Mouse (Mus musculus): Measurements from ENCODE around the gene Kank1. TPM values are rescaled to one million over a fixed set of nuclear protein-coding genes. Genes with fewer than 3 reads are reported as not detected.
A peak's percentile ranks its signal among the peaks of the same experiment; 100 is the strongest.

The Kank1 gene
- polyA plus RNA-seq, 1 experiment from 2014 or later: 37.7 TPM

GRCm38 (mm10) chr19:25342026-25342425 lies 105.3 kb downstream of the Kank1 start:
- 82% methylated on average over 5 of the region's 5 CpGs for WGBS
- peak; percentile 31; the same call in 1 of the 2 replicates for ATAC-seq (ENCODE audit: insufficient read depth, low FRiP score)

GRCm38 (mm10) chr19:25343657-25344322 lies 107.0 kb downstream of the Kank1 start:
- peak; percentile 59; the same call in 1 of the 2 replicates for ATAC-seq (ENCODE audit: insufficient read depth, low FRiP score)
- Histone ChIP-seq H3K9ac (ENCODE audit: low read length) (peak overlapping the region; percentile 50; the same call in 1 of the 2 replicates), H3K27ac (ENCODE audit: low read length) (peak overlapping the region; percentile 52), H3K27me3 (ENCODE audit: control insufficient read depth, insufficient read depth, low read length) (no peaks in the 10 kb centered on the region), H3K36me3 (ENCODE audit: control insufficient read depth, insufficient read depth, low read length) (no peaks in the 10 kb centered on the region), H3K4me1 (ENCODE audit: control insufficient read depth, insufficient read depth, low read length) (peaks cover 21% of the 10 kb centered on the region), H3K4me2 (ENCODE audit: low read depth, low read length) (peak overlapping the region; percentile 40; the same call in 1 of the 2 replicates), H3K4me3 (replicated peaks; ENCODE audit: low read length) (0 out of 2 replicates have a peak overlapping the region, but pooled peaks have one; percentile 4), H3K9me3 (replicated peaks; ENCODE audit: control insufficient read depth, low read length) (no peaks in the 10 kb centered on the region)
- 42% methylated on average over 16 of the region's 16 CpGs for whole genome bisulfite sequencing

More at GRCm38 (mm10) chr19:25342026-25342425, 105.3 kb downstream of the Kank1 start:
- peak overlapping the region; percentile 45; the same call in 1 of the 2 replicates for H3K27ac ChIP-seq (ENCODE audit: low read length)
- no peaks in the 10 kb centered on the region for H3K36me3 ChIP-seq (ENCODE audit: control insufficient read depth, insufficient read depth, low read length)
- no peaks in the 10 kb centered on the region for H3K9me3 ChIP-seq (replicated peaks; ENCODE audit: control insufficient read depth, low read length)
- H3K4me3 ChIP-seq (replicated peaks; ENCODE audit: low read length): no peak overlapping the region
- H3K27me3 ChIP-seq (ENCODE audit: control insufficient read depth, insufficient read depth, low read length): no peaks in the 10 kb centered on the region
- H3K4me2 ChIP-seq (ENCODE audit: low read depth, low read length): no peak overlapping the region
- no peak overlapping the region for H3K9ac ChIP-seq (ENCODE audit: low read length)
- H3K4me1 ChIP-seq (ENCODE audit: control insufficient read depth, insufficient read depth, low read length): peaks cover 16% of the 10 kb centered on the region

GRCm38 (mm10) chr19:25344371-25344770 lies 107.6 kb downstream of the Kank1 start:
- no peaks in the 10 kb centered on the region for H3K36me3 ChIP-seq (ENCODE audit: control insufficient read depth, insufficient read depth, low read length)
- no peaks in the 10 kb centered on the region for H3K27me3 ChIP-seq (ENCODE audit: control insufficient read depth, insufficient read depth, low read length)
- WGBS: 32% methylated on average over 6 of the region's 6 CpGs
- no peak overlapping the region for H3K9ac ChIP-seq (ENCODE audit: low read length)
- peaks cover 21% of the 10 kb centered on the region for H3K4me1 ChIP-seq (ENCODE audit: control insufficient read depth, insufficient read depth, low read length)
- H3K27ac ChIP-seq (ENCODE audit: low read length): peak overlapping the region; percentile 52; the same call in 1 of the 2 replicates
- ATAC-seq (ENCODE audit: insufficient read depth, low FRiP score): no peak
- no peaks in the 10 kb centered on the region for H3K9me3 ChIP-seq (replicated peaks; ENCODE audit: control insufficient read depth, low read length)
- H3K4me3 ChIP-seq (replicated peaks; ENCODE audit: low read length): no peak overlapping the region
- peak overlapping the region; percentile 40; the same call in 1 of the 2 replicates for H3K4me2 ChIP-seq (ENCODE audit: low read depth, low read length)

- H3K4me3 ChIP-seq (replicated peaks; ENCODE audit: low read length): no peak overlapping the region
- H3K4me2 ChIP-seq (ENCODE audit: low read depth, low read length): no peak overlapping the region
- H3K27ac ChIP-seq (ENCODE audit: low read length): no peak overlapping the region
- ATAC-seq (ENCODE audit: insufficient read depth, low FRiP score): no peak
- 86% methylated on average over 5 of the region's 5 CpGs for WGBS
- no peaks in the 10 kb centered on the region for H3K9me3 ChIP-seq (replicated peaks; ENCODE audit: control insufficient read depth, low read length)
- no peak overlapping the region for H3K9ac ChIP-seq (ENCODE audit: low read length)
- H3K4me1 ChIP-seq (ENCODE audit: control insufficient read depth, insufficient read depth, low read length): peaks cover 26% of the 10 kb centered on the region
- no peaks in the 10 kb centered on the region for H3K36me3 ChIP-seq (ENCODE audit: control insufficient read depth, insufficient read depth, low read length)
- no peaks in the 10 kb centered on the region for H3K27me3 ChIP-seq (ENCODE audit: control insufficient read depth, insufficient read depth, low read length)
Observed at GRCm38 (mm10) chr19:25345972-25346371, 109.2 kb downstream of the Kank1 start.

- peak; percentile 38; the same call in 1 of the 2 replicates for ATAC-seq (ENCODE audit: insufficient read depth, low FRiP score)
- no peak overlapping the region for H3K9ac ChIP-seq (ENCODE audit: low read length)
- H3K4me3 ChIP-seq (replicated peaks; ENCODE audit: low read length): no peak overlapping the region
- H3K4me1 ChIP-seq (ENCODE audit: control insufficient read depth, insufficient read depth, low read length): peaks cover 23% of the 10 kb centered on the region
- H3K4me2 ChIP-seq (ENCODE audit: low read depth, low read length): no peak overlapping the region
- 40% methylated on average over 5 of the region's 5 CpGs for WGBS
- peak overlapping the region; percentile 72 for H3K27ac ChIP-seq (ENCODE audit: low read length)
- no peaks in the 10 kb centered on the region for H3K9me3 ChIP-seq (replicated peaks; ENCODE audit: control insufficient read depth, low read length)
- H3K27me3 ChIP-seq (ENCODE audit: control insufficient read depth, insufficient read depth, low read length): no peaks in the 10 kb centered on the region
- H3K36me3 ChIP-seq (ENCODE audit: control insufficient read depth, insufficient read depth, low read length): no peaks in the 10 kb centered on the region
Observed at GRCm38 (mm10) chr19:25347515-25347914, 110.7 kb downstream of the Kank1 start.

- 33% methylated on average over 15 of the region's 15 CpGs for WGBS
Observed at GRCm38 (mm10) chr19:25351257-25351955, 114.6 kb downstream of the Kank1 start.

GRCm38 (mm10) chr19:25357094-25357493 lies 120.3 kb downstream of the Kank1 start:
- 28% methylated on average over 11 of the region's 11 CpGs for WGBS
- Histone ChIP-seq H3K27ac (ENCODE audit: low read length) (peak overlapping the region; percentile 43), H3K4me3 (replicated peaks; ENCODE audit: low read length) (no peak overlapping the region)

More at GRCm38 (mm10) chr19:25351257-25351955, 114.6 kb downstream of the Kank1 start:
- H3K27me3 ChIP-seq (ENCODE audit: control insufficient read depth, insufficient read depth, low read length): no peaks in the 10 kb centered on the region
- H3K4me2 ChIP-seq (ENCODE audit: low read depth, low read length): no peak overlapping the region
- H3K4me3 ChIP-seq (replicated peaks; ENCODE audit: low read length): no peak overlapping the region
- ATAC-seq (ENCODE audit: insufficient read depth, low FRiP score): no peak
- peaks cover 9% of the 10 kb centered on the region for H3K4me1 ChIP-seq (ENCODE audit: control insufficient read depth, insufficient read depth, low read length)
- no peak overlapping the region for H3K9ac ChIP-seq (ENCODE audit: low read length)
- no peak overlapping the region for H3K27ac ChIP-seq (ENCODE audit: low read length)
- no peaks in the 10 kb centered on the region for H3K36me3 ChIP-seq (ENCODE audit: control insufficient read depth, insufficient read depth, low read length)
- H3K9me3 ChIP-seq (replicated peaks; ENCODE audit: control insufficient read depth, low read length): no peaks in the 10 kb centered on the region

GRCm38 (mm10) chr19:25358486-25359120 lies 121.8 kb downstream of the Kank1 start:
- WGBS: 68% methylated on average over 8 of the region's 8 CpGs

More at GRCm38 (mm10) chr19:25357094-25357493, 120.3 kb downstream of the Kank1 start:
- no peak overlapping the region for H3K4me2 ChIP-seq (ENCODE audit: low read depth, low read length)
- peaks cover 7% of the 10 kb centered on the region for H3K4me1 ChIP-seq (ENCODE audit: control insufficient read depth, insufficient read depth, low read length)
- H3K36me3 ChIP-seq (ENCODE audit: control insufficient read depth, insufficient read depth, low read length): no peaks in the 10 kb centered on the region
- H3K9ac ChIP-seq (ENCODE audit: low read length): no peak overlapping the region
- H3K27me3 ChIP-seq (ENCODE audit: control insufficient read depth, insufficient read depth, low read length): no peaks in the 10 kb centered on the region
- ATAC-seq (ENCODE audit: insufficient read depth, low FRiP score): peak; percentile 37; the same call in 1 of the 2 replicates
- no peaks in the 10 kb centered on the region for H3K9me3 ChIP-seq (replicated peaks; ENCODE audit: control insufficient read depth, low read length)

More at GRCm38 (mm10) chr19:25358486-25359120, 121.8 kb downstream of the Kank1 start:
- Histone ChIP-seq H3K9me3 (replicated peaks; ENCODE audit: control insufficient read depth, low read length) (no peaks in the 10 kb centered on the region), H3K4me2 (ENCODE audit: low read depth, low read length) (no peak overlapping the region), H3K4me1 (ENCODE audit: control insufficient read depth, insufficient read depth, low read length) (peaks cover 7% of the 10 kb centered on the region), H3K27ac (ENCODE audit: low read length) (0 out of 2 replicates have a peak overlapping the region, but pooled peaks have one; percentile 26), H3K36me3 (ENCODE audit: control insufficient read depth, insufficient read depth, low read length) (no peaks in the 10 kb centered on the region), H3K4me3 (replicated peaks; ENCODE audit: low read length) (no peak overlapping the region), H3K9ac (ENCODE audit: low read length) (no peak overlapping the region), H3K27me3 (ENCODE audit: control insufficient read depth, insufficient read depth, low read length) (no peaks in the 10 kb centered on the region)
- no peak for ATAC-seq (ENCODE audit: insufficient read depth, low FRiP score)
